Mouse (Mus musculus) thymus, adult 2 months (tissue): ENCODE results near the gene Sco1. TPM values are rescaled to one million over a fixed set of nuclear protein-coding genes. Genes with fewer than 3 reads are reported as not detected.

Experiments used
- DNase-seq: peaks from one replicate; pipeline ENCODE4 v3.0.0; 2021
- H3K27ac ChIP-seq: fragments of 200-500 bp; 2 replicates; pipeline ENCODE4 v1.5.1; 2012; ENCODE audit warnings: low read length, control low read depth; ENCODE audit not compliant: control insufficient read depth, insufficient read depth
- H3K27me3 ChIP-seq: fragments of 200-500 bp; 2 replicates; pipeline ENCODE4 v1.6.1; 2012; ENCODE audit warnings: mild to moderate bottlenecking, low read length, moderate library complexity, mixed read lengths; ENCODE audit not compliant: control insufficient read depth, insufficient read depth
- H3K36me3 ChIP-seq: fragments of 200-500 bp; 2 replicates; pipeline ENCODE4 v1.6.1; 2012; ENCODE audit warnings: mild to moderate bottlenecking, low read length, moderate library complexity; ENCODE audit not compliant: control insufficient read depth, insufficient read depth
- H3K4me1 ChIP-seq: fragments of 200-500 bp; replicated peaks from 2 replicates; pipeline ENCODE4 v1.6.1; 2012; ENCODE audit warnings: low read length; ENCODE audit not compliant: control insufficient read depth, insufficient read depth
- H3K4me3 ChIP-seq: fragments of 200-500 bp; 2 replicates; pipeline ENCODE4 v1.5.1; 2012; ENCODE audit warnings: mild to moderate bottlenecking, low read length, control low read depth, moderate library complexity; ENCODE audit not compliant: control insufficient read depth, insufficient read depth
- CTCF ChIP-seq: fragments of 200-500 bp; IDR thresholded peaks from 2 replicates; pipeline ENCODE4 v1.5.1; 2012; ENCODE audit warnings: mild to moderate bottlenecking, control low read depth, low read length, moderate library complexity, borderline replicate concordance; ENCODE audit not compliant: control insufficient read depth, poor library complexity, insufficient read depth; ENCODE audit errors: extremely low read depth
- POLR2A ChIP-seq: fragments of 200-500 bp; IDR thresholded peaks from 2 replicates; pipeline ENCODE4 v1.6.1; 2012; ENCODE audit warnings: mild to moderate bottlenecking, low read length, control low read depth, moderate library complexity; ENCODE audit not compliant: control insufficient read depth, poor library complexity, insufficient read depth; ENCODE audit errors: extremely low read depth
- WGBS: fragments of 180-500 bp; shearing (Covaris S2); methylation state at CpG from one replicate; pipeline ENCODE4 v1.1.7; 2018; 5-methylcytosine and 5-hydroxymethylcytosine counted together
- polyA plus RNA-seq: library from polyadenylated mRNA; depleted of rRNA; stranded (reverse); fragments of >200 nt; gene quantifications from 2 replicates; pipeline ENCODE4 v1.2.3, GENCODE M21; 2012

Gene Sco1
- polyA plus RNA-seq, 1 experiment, result 3.8 TPM

DNA sequence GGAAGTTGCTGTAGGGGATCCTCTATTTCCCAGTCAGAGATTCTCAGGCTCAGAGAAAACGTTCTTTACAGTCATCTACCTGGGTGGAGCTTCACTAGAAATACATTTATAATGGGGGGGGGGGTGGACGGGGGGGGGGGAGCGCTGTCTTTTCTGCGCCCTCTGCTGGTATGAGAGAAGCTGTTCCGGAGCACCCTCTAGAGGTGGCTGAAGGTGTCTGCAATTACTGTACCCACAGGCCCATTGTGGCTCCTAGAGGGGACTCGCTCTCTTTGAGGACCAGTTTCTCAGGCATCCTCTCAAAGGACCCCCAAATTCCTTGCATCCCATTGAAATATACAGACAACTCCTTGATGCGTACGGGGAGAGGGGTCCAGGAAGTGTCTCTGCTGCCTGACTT lies 49.2 kb downstream of the Sco1 start:
- H3K27me3 ChIP-seq, result no peaks in the 10 kb centered on the region
- DNase-seq, result peak; percentile 44
- TF ChIP-seq CTCF, result no peak
- TF ChIP-seq POLR2A, result no peak
- no peak overlapping the region for H3K27ac ChIP-seq
- WGBS, result 35% methylated on average over 8 of the region's 8 CpGs
- H3K36me3 ChIP-seq, result no peaks in the 10 kb centered on the region
- no peaks in the 10 kb centered on the region for H3K4me1 ChIP-seq
- H3K4me3 ChIP-seq, result no peak overlapping the region

DNA sequence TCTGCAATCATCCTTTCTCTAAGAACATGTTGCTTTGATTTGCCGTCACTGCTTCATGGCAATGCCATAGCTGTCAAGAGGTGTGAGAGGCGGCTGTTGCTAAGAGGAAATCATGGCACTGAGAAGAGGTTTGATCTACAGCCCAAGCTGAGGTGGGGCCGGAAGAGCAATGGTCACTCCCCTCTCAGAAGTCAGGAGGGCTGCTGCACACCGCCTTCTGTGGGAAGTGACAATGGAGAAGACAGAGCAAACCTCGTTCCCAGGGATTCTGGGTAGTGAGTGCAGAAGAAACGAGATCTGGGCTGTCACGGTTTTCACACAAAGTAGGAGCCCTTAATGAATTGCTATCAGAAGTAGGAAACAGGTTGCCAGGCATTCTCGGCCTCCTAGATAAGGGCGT lies 50.8 kb downstream of the Sco1 start:
- no peak overlapping the region for H3K4me3 ChIP-seq
- 87% methylated on average over 9 of the region's 9 CpGs for WGBS
- DNase-seq, result no peak
- TF ChIP-seq POLR2A, result no peak
- no peak for TF ChIP-seq CTCF
- H3K36me3 ChIP-seq, result no peaks in the 10 kb centered on the region
- no peaks in the 10 kb centered on the region for H3K27me3 ChIP-seq
- no peak overlapping the region for H3K27ac ChIP-seq
- H3K4me1 ChIP-seq, result no peaks in the 10 kb centered on the region

- H3K4me3 ChIP-seq, result no peak overlapping the region
- DNase-seq, result no peak
- no peaks in the 10 kb centered on the region for H3K27me3 ChIP-seq
- 86% methylated on average over 1 of the region's 1 CpGs for WGBS
- no peaks in the 10 kb centered on the region for H3K36me3 ChIP-seq
- TF ChIP-seq CTCF (no peak), POLR2A (no peak)
- H3K27ac ChIP-seq, result no peak overlapping the region
- no peaks in the 10 kb centered on the region for H3K4me1 ChIP-seq
Observed at GRCm38 (mm10) chr11:67104242-67104641, 51.8 kb downstream of the Sco1 start.

DNA sequence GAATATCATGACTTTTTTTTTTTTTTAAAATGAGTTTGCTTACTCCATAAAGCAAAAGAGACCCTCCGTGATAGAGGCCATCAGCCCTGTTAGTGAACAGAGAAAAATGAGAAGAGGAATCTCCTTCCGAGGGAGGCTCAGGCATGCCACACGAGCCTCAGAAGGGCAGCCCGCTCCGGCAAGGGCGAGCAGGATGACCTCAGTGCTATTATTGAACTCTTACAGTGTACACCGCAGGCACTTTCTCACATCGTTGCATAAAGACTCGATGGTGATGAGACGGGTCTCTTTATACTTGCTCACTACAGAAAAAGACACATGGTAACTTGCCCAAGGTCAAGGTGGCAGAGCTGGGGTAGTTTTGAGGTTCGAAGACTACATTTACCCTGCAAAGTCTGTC lies 52.2 kb downstream of the Sco1 start:
- Histone ChIP-seq H3K4me3 (no peak overlapping the region), H3K36me3 (no peaks in the 10 kb centered on the region), H3K4me1 (no peaks in the 10 kb centered on the region), H3K27me3 (no peaks in the 10 kb centered on the region), H3K27ac (no peak overlapping the region)
- TF ChIP-seq POLR2A (no peak), CTCF (no peak)
- DNase-seq, result no peak
- 89% methylated on average over 11 of the region's 11 CpGs for WGBS

GRCm38 (mm10) chr11:67105689-67106088 lies 53.2 kb downstream of the Sco1 start:
- 78% methylated on average over 4 of the region's 4 CpGs for WGBS

GRCm38 (mm10) chr11:67106973-67107372 lies 54.5 kb downstream of the Sco1 start:
- H3K36me3 ChIP-seq, result no peaks in the 10 kb centered on the region
- H3K4me3 ChIP-seq, result no peak overlapping the region
- H3K27ac ChIP-seq, result no peak overlapping the region
- H3K4me1 ChIP-seq, result no peaks in the 10 kb centered on the region
- H3K27me3 ChIP-seq, result no peaks in the 10 kb centered on the region
- DNase-seq, result no peak
- 85% methylated on average over 10 of the region's 10 CpGs for WGBS
- TF ChIP-seq CTCF (no peak), POLR2A (no peak)

More at GRCm38 (mm10) chr11:67105689-67106088, 53.2 kb downstream of the Sco1 start:
- H3K4me1 ChIP-seq, result no peaks in the 10 kb centered on the region
- no peak overlapping the region for H3K4me3 ChIP-seq
- TF ChIP-seq POLR2A (no peak), CTCF (no peak)
- no peak for DNase-seq
- no peaks in the 10 kb centered on the region for H3K36me3 ChIP-seq
- H3K27ac ChIP-seq, result no peak overlapping the region
- H3K27me3 ChIP-seq, result no peaks in the 10 kb centered on the region
